Mouse (Mus musculus) thymus, adult 2 months (tissue): Measurements from ENCODE around the gene Hes3.

Experiments
- CTCF ChIP-seq: fragments of 200-500 bp; IDR thresholded peaks from 2 replicates; pipeline ENCODE4 v1.5.1; 2012; ENCODE audit warnings: mild to moderate bottlenecking, control low read depth, low read length, moderate library complexity, borderline replicate concordance; ENCODE audit not compliant: control insufficient read depth, poor library complexity, insufficient read depth; ENCODE audit errors: extremely low read depth
- POLR2A ChIP-seq: fragments of 200-500 bp; IDR thresholded peaks from 2 replicates; pipeline ENCODE4 v1.6.1; 2012; ENCODE audit warnings: mild to moderate bottlenecking, low read length, control low read depth, moderate library complexity; ENCODE audit not compliant: control insufficient read depth, poor library complexity, insufficient read depth; ENCODE audit errors: extremely low read depth

GRCm38 (mm10) chr4:152304685-152305084, 13.2 kb upstream of the Hes3 start:
- TF ChIP-seq POLR2A (no peak), CTCF (no peak)
